Mouse (Mus musculus) retina, embryonic 14.5 days (tissue): ENCODE measurements around the gene Syt11.
"Not testable (repeated sequence)": the region's sequence is repeated elsewhere in the genome, so short reads cannot be mapped to it uniquely, and the experiment has no call there.

Experiments
- DNase-seq: peaks from one replicate; pipeline ENCODE4 v3.0.0-alpha.2; 2015; ENCODE audit warnings: low spot score

The Syt11 gene

GRCm38 (mm10) chr3:88774939-88775841, at the start of gene Syt11:
Gene Syt11, minus strand, starts transcription at chr3:88775164.
- DNase-seq: peak; percentile 34

- no peak for DNase-seq
These were observed 29.1 kb upstream of the Syt11 start for GRCm38 (mm10) chr3:88803910-88804540.

GRCm38 (mm10) chr3:88797507-88797906, 22.5 kb upstream of the Syt11 start:
- DNase-seq: not testable (repeated sequence)

- not testable (repeated sequence) for DNase-seq
These were observed 13.1 kb upstream of the Syt11 start for GRCm38 (mm10) chr3:88788033-88788432.

GRCm38 (mm10) chr3:88786805-88787204, 11.8 kb upstream of the Syt11 start:
- not testable (repeated sequence) for DNase-seq

GRCm38 (mm10) chr3:88786323-88786722, 11.4 kb upstream of the Syt11 start:
- DNase-seq: not testable (repeated sequence)

GRCm38 (mm10) chr3:88784889-88785288, 9.9 kb upstream of the Syt11 start:
- DNase-seq: no peak

GRCm38 (mm10) chr3:88773163-88773562, 1.8 kb downstream of the Syt11 start:
- not testable (repeated sequence) for DNase-seq

GRCm38 (mm10) chr3:88772399-88772798, 2.6 kb downstream of the Syt11 start:
- peak; percentile 81 for DNase-seq

- not testable (repeated sequence) for DNase-seq
These were observed 3.1 kb downstream of the Syt11 start for GRCm38 (mm10) chr3:88771941-88772280.

GRCm38 (mm10) chr3:88771189-88771940, 3.6 kb downstream of the Syt11 start:
- peak; percentile 84 for DNase-seq

GRCm38 (mm10) chr3:88762401-88762831, 12.5 kb downstream of the Syt11 start:
- DNase-seq: no peak

- DNase-seq: no peak
These were observed 13.3 kb downstream of the Syt11 start for GRCm38 (mm10) chr3:88761619-88762018.

- DNase-seq: peak; percentile 66
These were observed 16.9 kb downstream of the Syt11 start for GRCm38 (mm10) chr3:88758045-88758500.

GRCm38 (mm10) chr3:88756276-88756675, 18.7 kb downstream of the Syt11 start:
- DNase-seq: no peak

- no peak for DNase-seq
These were observed 19.4 kb downstream of the Syt11 start for GRCm38 (mm10) chr3:88755541-88755940.

GRCm38 (mm10) chr3:88754283-88754682, 20.7 kb downstream of the Syt11 start:
- peak; percentile 20 for DNase-seq

GRCm38 (mm10) chr3:88746871-88747231, 28.1 kb downstream of the Syt11 start:
- no peak for DNase-seq

- no peak for DNase-seq
These were observed 28.7 kb downstream of the Syt11 start for GRCm38 (mm10) chr3:88746139-88746870.

GRCm38 (mm10) chr3:88745534-88745933, 29.4 kb downstream of the Syt11 start:
- peak; percentile 27 for DNase-seq

- no peak for DNase-seq
These were observed 34.8 kb downstream of the Syt11 start for GRCm38 (mm10) chr3:88740147-88740546.

- DNase-seq: no peak
These were observed 36.3 kb downstream of the Syt11 start for GRCm38 (mm10) chr3:88738641-88739040.
